Mouse (Mus musculus) ES-Bruce4 (cell line): Measurements from ENCODE around the gene Nup37. TPM values are rescaled to one million over a fixed set of nuclear protein-coding genes. Genes with fewer than 3 reads are reported as not detected.

Experiments used
- H3K27ac ChIP-seq: 2 replicates; pipeline ENCODE4 v1.5.1; 2012; ENCODE audit warnings: low read length, inconsistent platforms; ENCODE audit not compliant: insufficient read depth
- H3K27me3 ChIP-seq: 2 replicates; pipeline ENCODE4 v1.6.1; 2012; ENCODE audit warnings: mild to moderate bottlenecking, low read length, inconsistent platforms; ENCODE audit not compliant: control insufficient read depth, poor library complexity, insufficient read depth, severe bottlenecking
- H3K36me3 ChIP-seq: 2 replicates; pipeline ENCODE4 v1.6.1; 2012; ENCODE audit warnings: inconsistent platforms, mild to moderate bottlenecking, low read length, moderate library complexity; ENCODE audit not compliant: control insufficient read depth, poor library complexity, insufficient read depth, severe bottlenecking
- H3K4me1 ChIP-seq: one replicate; pipeline ENCODE4 v1.8.1; 2011; ENCODE audit warnings: low read length; ENCODE audit not compliant: control insufficient read depth, insufficient read depth
- H3K4me3 ChIP-seq: 2 replicates; pipeline ENCODE4 v1.5.1; 2011; ENCODE audit warnings: low read depth, mild to moderate bottlenecking, low read length
- H3K9ac ChIP-seq: 2 replicates; pipeline ENCODE4 v1.6.1; 2012; ENCODE audit warnings: low read depth, mild to moderate bottlenecking, inconsistent platforms; ENCODE audit not compliant: poor library complexity, severe bottlenecking
- H3K9me3 ChIP-seq: replicated peaks from 2 replicates; pipeline ENCODE4 v1.6.1; 2012; ENCODE audit warnings: mild to moderate bottlenecking, low read length, inconsistent platforms; ENCODE audit not compliant: control insufficient read depth, poor library complexity, insufficient read depth, severe bottlenecking
- CTCF ChIP-seq: IDR thresholded peaks from one replicate; pipeline ENCODE4 v1.8.1; 2011; ENCODE audit warnings: low read depth, low read length
- EP300 ChIP-seq: IDR thresholded peaks from 2 replicates; pipeline ENCODE4 v1.6.1; 2011; ENCODE audit warnings: low read depth, low read length; ENCODE audit not compliant: insufficient read depth
- POLR2A ChIP-seq: IDR thresholded peaks from one replicate; pipeline ENCODE4 v1.8.1; 2011; ENCODE audit warnings: low read length; ENCODE audit not compliant: insufficient read depth
- polyA plus RNA-seq: library from polyadenylated mRNA; stranded (reverse); fragments of >200 nt; gene quantifications from 2 replicates; pipeline ENCODE4 v1.2.4, GENCODE M21; 2011; ENCODE audit warnings: low read depth; ENCODE audit not compliant: missing spikeins, insufficient read depth, insufficient read length

The Nup37 gene
- polyA plus RNA-seq, 1 experiment = 105 TPM

GRCm38 (mm10) chr10:88200951-88201638 is 54.3 kb downstream of the Nup37 start, which contains the start of gene Washc3:
Gene Washc3, plus strand, starts transcription at chr10:88201093.
- Histone ChIP-seq H3K4me1 (no peaks in the 10 kb centered on the region), H3K27me3 (no peaks in the 10 kb centered on the region), H3K9ac (peak within 1 kb of the TSS; percentile 76), H3K4me3 (peak within 1 kb of the TSS; percentile 94), H3K36me3 (peaks cover 4% of the 10 kb centered on the region; the same call in 1 of the 2 replicates), H3K27ac (0 out of 2 replicates have a peak within 1 kb of the TSS, but pooled peaks have one; percentile 23), H3K9me3 (no peaks in the 10 kb centered on the region)
- peak; percentile 34 for TF ChIP-seq POLR2A
- no peak for TF ChIP-seq EP300

GRCm38 (mm10) chr10:88201650-88202049 is 54.9 kb downstream of the Nup37 start:
- Histone ChIP-seq H3K4me1 (no peaks in the 10 kb centered on the region), H3K27ac (no peak overlapping the region), H3K9ac (peak overlapping the region; percentile 76), H3K27me3 (no peaks in the 10 kb centered on the region), H3K36me3 (peaks cover 4% of the 10 kb centered on the region; the same call in 1 of the 2 replicates), H3K4me3 (peak overlapping the region; percentile 94), H3K9me3 (no peaks in the 10 kb centered on the region)
- TF ChIP-seq POLR2A = no peak
- no peak for TF ChIP-seq EP300
- TF ChIP-seq CTCF = no peak

- TF ChIP-seq CTCF = no peak
- TF ChIP-seq EP300 = no peak
- no peak for TF ChIP-seq POLR2A
- Histone ChIP-seq H3K27me3 (no peaks in the 10 kb centered on the region), H3K4me3 (no peak overlapping the region), H3K27ac (no peak overlapping the region), H3K9me3 (no peaks in the 10 kb centered on the region), H3K4me1 (no peaks in the 10 kb centered on the region), H3K36me3 (peaks cover 4% of the 10 kb centered on the region; the same call in 1 of the 2 replicates), H3K9ac (no peak overlapping the region)
Observed at GRCm38 (mm10) chr10:88202581-88202980, 55.8 kb downstream of the Nup37 start.

DNA sequence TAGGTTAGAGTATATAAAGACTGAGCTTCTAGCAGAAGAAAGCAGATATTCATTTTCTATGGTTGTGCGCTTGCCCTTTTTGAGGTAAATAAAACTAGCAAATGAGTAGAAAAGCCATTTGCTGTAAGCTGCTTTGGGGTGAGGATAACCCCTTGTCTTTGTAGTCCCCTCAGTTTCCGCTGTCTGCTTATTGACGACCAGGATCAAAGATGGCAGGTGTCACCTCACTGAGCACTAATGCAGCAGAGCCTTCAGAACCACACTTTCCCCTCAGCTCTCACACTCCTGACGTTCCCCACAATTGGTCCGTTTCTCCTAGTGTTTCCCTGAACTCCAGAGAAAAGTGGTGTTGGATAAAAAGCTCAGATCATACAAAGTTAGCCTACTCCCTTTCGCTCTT is 56.4 kb downstream of the Nup37 start:
- Histone ChIP-seq H3K27me3 (no peaks in the 10 kb centered on the region), H3K9me3 (no peaks in the 10 kb centered on the region), H3K27ac (no peak overlapping the region), H3K4me1 (no peaks in the 10 kb centered on the region), H3K9ac (no peak overlapping the region), H3K4me3 (no peak overlapping the region), H3K36me3 (peaks cover 4% of the 10 kb centered on the region; the same call in 1 of the 2 replicates)
- TF ChIP-seq EP300 (no peak), POLR2A (no peak), CTCF (no peak)

- Histone ChIP-seq H3K9ac (no peak overlapping the region), H3K27me3 (no peaks in the 10 kb centered on the region), H3K36me3 (no peaks in the 10 kb centered on the region), H3K27ac (no peak overlapping the region), H3K4me1 (no peaks in the 10 kb centered on the region), H3K9me3 (no peaks in the 10 kb centered on the region), H3K4me3 (no peak overlapping the region)
- TF ChIP-seq POLR2A (no peak), EP300 (no peak), CTCF (no peak)
Observed at GRCm38 (mm10) chr10:88212644-88213043, 65.9 kb downstream of the Nup37 start.

DNA sequence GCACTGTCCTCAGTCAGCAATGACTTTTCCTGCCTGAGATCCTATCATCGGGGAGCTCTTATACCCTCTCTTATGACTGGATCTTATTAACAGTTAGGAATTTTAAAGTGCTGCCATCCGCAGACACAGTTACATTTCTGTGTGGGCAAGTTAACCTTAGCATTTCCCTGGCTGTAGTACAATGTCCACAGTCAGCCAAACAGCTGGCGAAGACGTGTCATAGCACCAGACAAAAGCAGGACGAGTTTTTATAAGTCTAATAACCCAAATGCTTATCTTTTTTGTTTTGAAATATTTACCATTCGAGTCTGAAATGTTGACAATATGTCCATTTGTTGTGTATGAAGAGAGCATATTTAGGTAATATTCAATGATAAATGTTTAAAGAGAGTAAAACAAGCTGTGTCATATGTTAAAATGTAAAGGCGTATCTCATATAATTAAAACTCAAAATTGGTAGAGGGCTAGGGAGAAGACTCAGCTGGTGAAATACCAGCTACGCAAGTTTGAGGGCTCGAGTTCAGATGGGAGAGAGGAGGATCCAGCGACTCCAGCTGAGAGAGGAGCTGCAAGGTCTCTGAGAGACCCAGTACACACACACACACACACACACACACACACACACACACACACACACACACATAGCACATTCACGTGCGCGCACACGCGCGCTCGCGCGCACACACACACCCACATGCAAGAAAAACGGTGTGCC is 68.2 kb downstream of the Nup37 start:
- H3K27me3 ChIP-seq = no peaks in the 10 kb centered on the region
- H3K36me3 ChIP-seq = no peaks in the 10 kb centered on the region
- TF ChIP-seq POLR2A = no peak
- TF ChIP-seq EP300 = no peak
- no peak for TF ChIP-seq CTCF
- no peaks in the 10 kb centered on the region for H3K4me1 ChIP-seq
- H3K4me3 ChIP-seq = no peak overlapping the region
- no peak overlapping the region for H3K9ac ChIP-seq
- no peak overlapping the region for H3K27ac ChIP-seq
- H3K9me3 ChIP-seq = no peaks in the 10 kb centered on the region
